Mouse (Mus musculus) liver, postnatal 0 days (tissue): ENCODE measurements around the gene Ttc28.

Source experiments
- CTCF ChIP-seq: sonication (generic); IDR thresholded peaks from 2 replicates; pipeline ENCODE4 v1.5.1; 2016; ENCODE audit warnings: antibody characterized with exemption, low read depth
- EP300 ChIP-seq: IDR thresholded peaks from 2 replicates; pipeline ENCODE4 v1.6.1; 2016; ENCODE audit warnings: antibody characterized with exemption, low read depth, mild to moderate bottlenecking

DNA sequence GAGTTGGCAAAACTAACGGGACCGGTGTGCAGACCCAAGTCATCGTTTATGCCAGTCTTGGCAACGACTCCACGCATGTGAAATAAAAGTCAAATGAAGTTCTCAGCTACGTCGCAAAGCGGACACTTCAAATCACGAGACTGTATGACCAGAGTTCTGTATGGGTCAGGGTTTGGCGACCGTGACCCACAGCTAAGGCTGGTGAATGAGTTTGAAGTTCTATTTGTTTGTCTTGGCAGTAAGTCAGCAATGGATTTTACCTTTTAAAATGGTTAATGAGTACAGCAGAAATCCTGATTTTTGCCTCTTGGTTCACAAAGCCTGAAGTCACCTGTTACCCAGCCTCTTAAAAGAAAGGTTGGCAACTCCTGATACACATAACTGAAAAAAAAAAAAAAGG, 408.9 kb downstream of the Ttc28 start:
- TF ChIP-seq CTCF = no peak
- no peak for TF ChIP-seq EP300
